Mouse (Mus musculus): ENCODE data around the gene Cep85l.

DNA sequence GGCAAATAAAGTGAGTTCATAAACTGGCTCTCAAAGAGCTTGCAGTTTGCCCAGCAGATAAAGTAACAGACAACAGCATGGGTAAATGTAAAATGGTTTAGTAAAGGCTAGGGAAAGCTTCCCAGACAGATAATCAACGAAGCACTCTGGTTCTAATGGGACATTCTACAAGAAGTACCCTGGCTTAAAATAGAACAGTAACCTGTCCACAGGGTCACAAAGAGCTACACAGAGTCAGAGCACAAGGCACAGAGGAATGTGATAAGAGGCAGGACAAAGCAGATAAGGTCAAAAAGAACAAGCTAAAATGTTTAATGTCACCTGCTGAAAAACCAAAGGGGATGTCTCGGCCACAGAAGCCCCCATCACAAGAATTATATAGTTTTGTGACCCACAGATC is 47.0 kb downstream of the Cep85l start:
- no peak for TF ChIP-seq POLR2A (IDR thresholded peaks at IDR 0.05; ENCODE audit: insufficient read depth, low read depth, low read length)
- no peak for TF ChIP-seq CTCF (IDR thresholded peaks at IDR 0.05; ENCODE audit: insufficient read depth, low read depth, low read length)
